8 mouse cellular contexts compared by ENCODE assay signal in genomic region chr11:5065056-5065821, GRCm38 (mm10). TPM values are rescaled to one million over a fixed set of nuclear protein-coding genes. Genes with fewer than 3 reads are reported as not detected.
DNase-seq lines count a peak whose midpoint lies in the region; ATAC-seq lines count a peak whose summit lies in the region.

Gene Gas2l1 (minus strand): TSS chr11:5065327.

- peaks cover 30% of the 10 kb centered on the region for H3K36me3 ChIP-seq in forebrain, embryonic 14.5 days (ENCODE audit: control insufficient read depth, insufficient read depth, low read length)
- H3K36me3 ChIP-seq in lung, embryonic 15.5 days = peaks cover 23% of the 10 kb centered on the region

- peaks cover 23% of the 10 kb centered on the region for H3K4me1 ChIP-seq in forebrain, embryonic 14.5 days (ENCODE audit: control insufficient read depth, insufficient read depth, low read length)
- peaks cover 38% of the 10 kb centered on the region for H3K4me1 ChIP-seq in lung, embryonic 15.5 days

- intact Hi-C loops in heart, postnatal 10 days (cut with DNase I) = loop anchor here (1.0 kb wide), 1 partner anchor 50 kb away; no protein-coding TSS in a partner anchor

- peak; percentile 88 for ATAC-seq in forebrain, embryonic 14.5 days
- ATAC-seq in lung, embryonic 15.5 days (ENCODE audit: borderline replicate concordance, extremely low read depth, low FRiP score, low TSS enrichment) = peak; percentile 84

- H3K9ac ChIP-seq in forebrain, embryonic 14.5 days (ENCODE audit: low read length) = peak within 1 kb of the TSS; percentile 75
- H3K9ac ChIP-seq in lung, embryonic 15.5 days = peak within 1 kb of the TSS; percentile 64

- H3K9me3 ChIP-seq in forebrain, embryonic 14.5 days (replicated peaks; ENCODE audit: control insufficient read depth, low read length) = no peaks in the 10 kb centered on the region
- no peaks in the 10 kb centered on the region for H3K9me3 ChIP-seq in lung, embryonic 15.5 days

- H3K4me2 ChIP-seq in forebrain, embryonic 14.5 days (ENCODE audit: low read length) = peak within 1 kb of the TSS; percentile 84
- peak within 1 kb of the TSS; percentile 95 for H3K4me2 ChIP-seq in lung, embryonic 15.5 days

- peak within 1 kb of the TSS; percentile 73 for H3K4me3 ChIP-seq in forebrain, embryonic 14.5 days (ENCODE audit: low read depth, low read length)
- peak within 1 kb of the TSS; percentile 63 for H3K4me3 ChIP-seq in lung, embryonic 15.5 days

- peaks cover 31% of the 10 kb centered on the region for H3K27me3 ChIP-seq in forebrain, embryonic 14.5 days (replicated peaks; ENCODE audit: control insufficient read depth, insufficient read depth, low read length)
- H3K27me3 ChIP-seq in lung, embryonic 15.5 days = peaks cover 35% of the 10 kb centered on the region

- peak; percentile 82 for DNase-seq in MEL-GATA-1-ER (ENCODE audit: extremely low read depth, low read depth)
- peak; percentile 82 for DNase-seq in cerebellum, adult 11 months
- peak; percentile 93 for DNase-seq in forebrain, embryonic 14.5 days (ENCODE audit: low spot score)
- DNase-seq in heart, postnatal 10 days = peak; percentile 93 to 94
- DNase-seq in large intestine, adult 2 months (ENCODE audit: low read depth, low spot score) = peak; percentile 75
- peak; percentile 83 for DNase-seq in ovary, postnatal 14 days (ENCODE audit: low spot score)
- DNase-seq in thymus, postnatal 14 days = peak; percentile 59

- 0 out of 2 replicates have a peak within 1 kb of the TSS, but pooled peaks have one; percentile 3 for H3K27ac ChIP-seq in forebrain, embryonic 14.5 days (ENCODE audit: low read depth, low read length)
- peak within 1 kb of the TSS; percentile 51; the same call in 1 of the 2 replicates for H3K27ac ChIP-seq in lung, embryonic 15.5 days

- whole genome bisulfite sequencing in forebrain, embryonic 14.5 days = under 1% methylated on average over 50 of the region's 50 CpGs
- under 1% methylated on average over 50 of the region's 50 CpGs for WGBS in large intestine, adult 2 months
- WGBS in lung, embryonic 15.5 days = under 1% methylated on average over 50 of the region's 50 CpGs

RNA-seq across cellular contexts. Expression of gene Gas2l1, which starts in this region (rescaled TPM):
- 14.4 and 20.4 TPM in 2 replicates for polyA plus RNA-seq in forebrain, embryonic 14.5 days (2014; fragmentation: Nextera tagmentation; extraction: Ambion mirVana)
- 10 to 100 TPM; 20.9 to 21.6 TPM for total RNA-seq in heart, postnatal 10 days (2021)
- 55.7 and 66.2 TPM in 2 replicates for polyA plus RNA-seq in large intestine, adult 2 months (2012; rRNA removed)
- 27.1 and 29.1 TPM in 2 replicates for polyA plus RNA-seq in lung, embryonic 15.5 days (2015; fragmentation: Nextera tagmentation; extraction: Ambion mirVana)

Comparison
In these comparisons a context has a peak if more than half of its experiments do, and no peak if none do; other contexts are left out.
1. Peak in every context shown above with its lines: DNase-seq, ATAC-seq, H3K4me3 ChIP-seq and H3K27ac ChIP-seq.